Mouse (Mus musculus) left cerebral cortex, postnatal 25 days (tissue): ENCODE results near the gene Nebl. TPM values are rescaled to one million over a fixed set of nuclear protein-coding genes. Genes with fewer than 3 reads are reported as not detected.

Source experiments
- DNase-seq, 2 experiments: peaks; one replicate each; pipeline ENCODE4 v3.0.0; 2022; ENCODE audit warnings: low spot score in 2 of 2, mixed read lengths in 1 of 2
- intact Hi-C: fragments of 180-260 bp; cut with DNase I; formaldehyde crosslinking; loops from one replicate; pipeline ENCODE4 v1.15.1; 2025
- total RNA-seq, 2 experiments: library from RNA; stranded (reverse); gene quantifications; 2 replicates each; pipeline ENCODE4 v1.2.3; 2021

Gene Nebl
- total RNA-seq, 2 experiments from 2014 or later = 63.7 to 80.4 TPM

DNA sequence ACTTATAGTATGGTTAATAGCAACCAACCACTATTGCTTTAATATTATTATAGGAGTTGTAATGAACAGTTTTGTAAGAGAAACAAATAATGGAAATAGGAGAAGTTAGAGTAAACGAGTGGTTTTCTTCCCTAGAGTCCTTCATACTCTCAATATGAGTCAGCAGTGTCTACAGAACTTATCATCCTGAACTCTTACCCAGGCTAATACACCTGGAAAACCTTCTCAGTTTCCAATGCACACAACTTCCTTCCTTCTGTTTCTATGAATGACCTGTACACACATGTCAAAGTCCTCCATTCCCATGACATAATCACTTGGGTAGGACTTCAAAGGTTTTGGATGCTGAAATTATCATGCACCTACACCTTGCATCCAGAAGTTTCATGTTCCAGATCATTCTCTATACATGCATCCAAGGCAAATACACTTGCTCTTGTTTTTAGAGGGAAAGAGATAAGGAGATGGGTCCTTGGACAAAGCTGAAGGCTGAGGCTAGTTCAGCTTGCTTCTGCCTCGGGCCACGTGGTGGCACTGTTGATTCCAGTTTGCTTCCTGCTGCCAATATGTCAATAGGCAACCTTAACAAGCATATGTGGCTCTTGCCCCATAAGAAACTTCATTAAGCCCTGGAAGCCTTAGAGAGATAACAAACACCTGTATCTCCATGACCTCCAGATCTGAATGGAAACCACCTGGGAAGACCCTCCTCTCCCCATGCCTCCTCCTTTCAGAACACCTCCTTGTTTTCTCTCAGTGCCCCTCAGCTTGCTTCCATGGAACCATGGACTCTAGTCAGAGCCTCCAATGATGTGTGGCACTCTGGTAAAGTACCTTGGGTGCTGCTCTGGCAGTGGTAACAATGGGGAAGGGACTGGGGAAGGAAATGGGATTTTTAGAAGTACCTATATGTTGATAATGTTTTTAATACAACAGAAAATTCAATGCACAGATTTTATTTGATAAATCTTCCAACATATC lies 86.7 kb downstream of the Nebl start:
- intact Hi-C loops = loop anchor here (2.0 to 5.0 kb wide), 3 partner anchors 86 to 222 kb away; partner anchors contain the start of gene Nebl
- peak; percentile 62 to 75 for DNase-seq

DNA sequence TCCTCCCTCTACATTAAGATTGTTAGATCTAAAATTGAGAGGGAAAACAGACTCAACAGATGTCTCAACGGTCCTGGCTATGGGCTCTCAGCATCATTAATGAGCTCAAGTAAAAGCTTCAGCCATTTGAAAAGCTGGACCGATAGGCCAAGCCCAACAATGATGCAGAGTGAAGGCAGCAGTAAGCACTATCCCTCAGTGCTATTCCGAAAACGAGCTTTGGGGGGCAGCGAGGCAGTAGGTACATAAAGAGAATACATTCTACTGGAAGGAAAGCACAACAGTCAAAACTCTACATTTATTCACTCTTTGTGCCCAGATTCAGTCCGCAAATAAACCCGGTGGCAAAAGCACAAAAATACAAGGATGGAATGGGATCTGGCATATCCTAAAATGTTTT lies 87.4 kb downstream of the Nebl start:
- intact Hi-C loops = loop anchor here (2.0 to 5.0 kb wide), 3 partner anchors 87 to 222 kb away; partner anchors contain the start of gene Nebl
- no peak for DNase-seq

DNA sequence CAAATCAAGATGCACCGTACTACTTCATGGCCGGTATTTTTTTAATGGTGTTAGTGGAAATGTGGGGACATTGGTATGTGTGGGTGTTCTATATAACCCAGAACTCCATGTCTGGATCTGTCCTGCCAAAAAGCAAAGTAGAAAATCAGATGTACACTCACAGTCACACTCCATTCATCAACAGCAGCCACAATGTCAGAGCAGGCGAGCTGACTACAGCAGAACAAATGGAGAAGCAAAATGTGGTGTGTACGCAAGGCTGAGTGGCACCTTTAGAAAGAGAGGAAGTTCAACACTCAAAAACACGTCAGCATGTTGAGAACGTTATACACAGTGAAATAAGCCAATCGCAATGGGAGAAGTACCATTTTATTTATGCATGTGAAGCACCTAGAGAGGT lies 88.5 kb downstream of the Nebl start:
- no peak for DNase-seq
- intact Hi-C loops = loop anchor here (5.0 kb wide), 1 partner anchor 220 kb away; no protein-coding TSS in a partner anchor

DNA sequence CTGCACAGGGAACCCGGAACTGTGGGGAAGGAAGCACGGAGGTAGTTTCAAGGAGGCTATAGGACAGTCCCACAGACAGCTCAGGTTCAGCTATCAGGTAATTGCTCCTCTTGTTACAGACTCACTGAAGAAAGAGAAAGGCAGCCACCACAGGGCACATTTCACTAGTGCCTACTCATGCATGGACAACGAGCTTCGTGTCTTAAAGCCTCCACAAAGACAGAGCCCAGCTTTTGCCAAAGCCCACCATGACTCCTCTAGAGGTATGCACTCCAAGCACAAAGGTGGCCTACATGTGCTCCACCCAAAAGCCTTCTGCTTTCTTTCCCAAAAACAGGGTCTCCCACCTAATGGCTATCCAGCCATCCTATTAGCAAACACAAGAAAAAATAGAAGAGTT lies 90.4 kb downstream of the Nebl start:
- DNase-seq = no peak
- intact Hi-C loops = loop anchor here (5.0 kb wide), 1 partner anchor 219 kb away; no protein-coding TSS in a partner anchor

DNA sequence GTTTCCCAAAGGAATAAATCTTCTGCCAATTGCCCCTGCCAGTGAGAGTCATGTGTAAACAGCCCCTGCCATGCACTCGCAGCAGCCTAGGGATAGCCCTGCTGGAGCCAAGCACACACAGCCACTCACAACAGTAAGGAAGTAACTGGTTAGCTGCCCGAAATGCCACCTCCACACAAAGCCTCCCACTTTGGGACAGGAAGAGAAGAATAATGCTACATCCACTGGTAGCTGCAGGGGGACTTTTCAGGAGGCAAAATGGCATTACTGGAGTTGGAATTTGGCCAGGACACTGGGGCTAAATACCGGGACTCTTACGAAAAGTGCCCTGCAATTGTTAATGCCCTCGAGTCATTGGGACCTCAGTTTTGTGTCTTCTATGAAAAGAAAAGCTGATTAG lies 92.6 kb downstream of the Nebl start:
- peak in 1 of 2 experiments; percentile 12 for DNase-seq
- intact Hi-C loops = no loop called here

DNA sequence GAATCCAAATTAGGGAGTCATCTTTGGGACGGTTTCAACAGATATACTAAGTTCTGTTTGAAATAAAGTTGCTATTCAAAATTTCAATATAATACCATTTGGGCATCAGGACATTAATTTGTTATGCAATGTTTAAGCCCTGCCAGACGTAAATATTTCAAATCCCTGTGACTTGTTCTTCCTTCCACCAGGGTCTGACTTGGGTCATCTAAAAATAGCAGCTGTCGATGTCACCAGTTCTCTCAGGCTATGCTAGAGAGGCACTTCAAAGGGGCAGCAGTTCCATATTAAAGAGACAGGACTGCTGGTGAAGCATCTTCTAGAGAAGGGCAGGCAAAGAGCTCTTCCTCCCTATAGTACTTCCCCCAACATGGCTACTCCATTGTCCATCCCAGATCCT lies 107.3 kb downstream of the Nebl start:
- DNase-seq = no peak

DNA sequence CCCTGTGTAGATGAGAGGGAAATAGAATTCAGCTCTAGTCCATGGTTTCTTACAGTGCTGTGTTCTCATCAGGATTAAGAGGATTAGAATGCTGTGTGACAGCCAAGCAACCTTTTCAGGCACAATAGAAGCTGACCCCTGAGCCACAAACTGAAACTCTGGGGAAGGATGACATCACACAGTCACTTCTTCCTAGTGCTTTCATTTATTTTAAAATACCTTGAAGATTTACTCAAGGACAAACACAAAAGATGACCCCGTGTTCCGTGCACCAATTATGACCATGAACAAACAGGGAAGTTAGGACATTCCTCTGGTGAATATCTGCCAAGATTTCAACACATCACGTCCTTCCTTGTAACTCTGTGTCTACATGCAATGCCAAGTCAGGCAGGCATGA lies 121.0 kb downstream of the Nebl start:
- intact Hi-C loops = no loop called here
- no peak for DNase-seq

More for the DNA sequence above, 107.3 kb downstream of the Nebl start:
- intact Hi-C loops = no loop called here

DNA sequence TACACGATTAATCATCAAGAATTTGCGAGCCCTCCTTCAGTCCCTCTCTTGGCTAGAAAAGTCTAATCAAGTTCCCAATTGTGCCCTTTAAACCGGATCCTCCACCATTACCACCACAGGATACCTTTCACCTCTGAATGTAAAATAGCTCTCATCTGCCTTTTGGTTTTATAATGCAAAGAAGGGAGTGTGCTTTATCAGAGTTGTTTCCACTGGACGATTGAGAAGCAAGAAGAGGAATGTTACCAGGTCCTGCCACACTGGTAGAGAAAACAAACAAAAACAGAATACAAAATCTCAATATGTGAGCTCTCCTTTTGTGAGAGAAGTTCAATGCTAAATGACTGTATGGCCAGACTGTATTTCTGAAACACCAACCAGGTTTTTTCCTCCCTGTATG lies 127.7 kb downstream of the Nebl start:
- intact Hi-C loops = no loop called here
- no peak for DNase-seq

DNA sequence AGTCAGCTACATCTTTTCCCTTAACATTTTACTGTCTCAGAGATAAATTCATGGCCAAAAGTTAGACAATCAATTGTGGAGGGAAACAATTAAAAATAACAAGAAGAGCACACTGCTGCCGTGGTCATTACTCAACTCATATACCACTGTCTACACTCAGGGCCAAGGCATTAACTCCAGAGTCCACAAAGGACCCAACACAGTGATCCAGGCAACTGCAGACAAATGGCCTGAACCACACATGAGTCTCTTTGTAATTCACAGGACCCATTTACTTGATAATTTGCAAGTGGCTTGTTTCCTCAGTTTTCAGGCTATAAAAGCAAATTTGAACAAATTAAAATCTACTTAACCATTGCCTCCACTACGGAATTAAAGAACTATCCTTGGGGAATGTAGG lies 130.6 kb downstream of the Nebl start:
- intact Hi-C loops = no loop called here
- DNase-seq = no peak

DNA sequence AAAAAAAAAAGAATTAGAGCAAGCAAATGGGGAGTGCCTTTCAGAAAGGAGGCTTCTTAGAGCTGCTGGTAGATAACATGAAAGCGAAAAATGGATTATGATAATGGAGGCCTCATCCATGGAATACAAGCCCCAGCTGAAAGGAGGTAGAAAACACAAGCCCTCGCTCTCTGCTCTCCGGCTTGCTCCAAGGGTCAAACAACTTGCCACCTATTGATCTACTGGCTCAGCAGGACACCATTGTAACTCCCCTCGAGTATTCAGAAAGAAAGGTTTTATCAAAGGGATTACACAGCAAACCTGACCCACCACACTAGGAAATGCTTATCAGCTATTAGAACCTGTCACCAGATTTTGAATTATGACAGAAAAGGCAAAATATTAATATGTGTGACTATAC lies 131.4 kb downstream of the Nebl start:
- DNase-seq = no peak
- intact Hi-C loops = no loop called here

DNA sequence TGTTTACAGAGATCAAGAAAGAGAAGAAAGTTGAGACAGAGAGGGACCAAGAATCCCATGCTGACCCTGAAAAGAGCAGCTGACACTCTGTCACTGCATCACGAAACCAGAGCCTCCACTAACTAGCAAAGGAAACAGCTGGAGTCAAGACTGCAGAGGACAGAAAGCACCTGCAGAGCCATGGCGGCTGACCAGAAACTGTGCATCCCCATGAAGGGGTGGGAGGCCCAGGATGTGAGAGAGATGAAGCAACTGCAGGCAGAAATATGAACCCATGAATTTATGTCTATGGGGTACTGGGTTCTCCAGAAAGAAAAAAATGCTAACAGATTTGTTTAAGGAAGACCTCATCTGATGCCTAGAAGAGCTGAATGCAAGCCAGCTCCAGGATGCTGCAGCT lies 133.3 kb downstream of the Nebl start:
- intact Hi-C loops = no loop called here
- DNase-seq = no peak

DNA sequence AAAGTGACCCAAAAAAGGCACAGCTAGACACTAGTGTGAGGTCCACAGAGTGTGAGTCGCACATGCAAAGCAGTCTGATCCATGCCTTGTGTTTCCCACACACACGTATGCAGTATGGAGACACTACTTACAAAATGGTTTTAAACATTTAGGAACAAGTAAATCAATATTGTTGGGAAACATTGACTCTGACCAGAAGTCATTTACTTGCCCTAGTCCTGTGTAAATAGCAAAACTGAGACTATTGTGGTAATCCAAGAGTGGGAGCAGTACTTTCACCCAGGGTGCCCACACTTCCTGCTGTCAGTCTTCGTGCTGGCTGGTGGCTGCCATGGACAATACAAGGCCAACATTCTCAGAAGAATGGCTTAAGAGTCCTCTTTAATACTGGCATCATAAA lies 141.6 kb downstream of the Nebl start:
- intact Hi-C loops = no loop called here
- DNase-seq = no peak

DNA sequence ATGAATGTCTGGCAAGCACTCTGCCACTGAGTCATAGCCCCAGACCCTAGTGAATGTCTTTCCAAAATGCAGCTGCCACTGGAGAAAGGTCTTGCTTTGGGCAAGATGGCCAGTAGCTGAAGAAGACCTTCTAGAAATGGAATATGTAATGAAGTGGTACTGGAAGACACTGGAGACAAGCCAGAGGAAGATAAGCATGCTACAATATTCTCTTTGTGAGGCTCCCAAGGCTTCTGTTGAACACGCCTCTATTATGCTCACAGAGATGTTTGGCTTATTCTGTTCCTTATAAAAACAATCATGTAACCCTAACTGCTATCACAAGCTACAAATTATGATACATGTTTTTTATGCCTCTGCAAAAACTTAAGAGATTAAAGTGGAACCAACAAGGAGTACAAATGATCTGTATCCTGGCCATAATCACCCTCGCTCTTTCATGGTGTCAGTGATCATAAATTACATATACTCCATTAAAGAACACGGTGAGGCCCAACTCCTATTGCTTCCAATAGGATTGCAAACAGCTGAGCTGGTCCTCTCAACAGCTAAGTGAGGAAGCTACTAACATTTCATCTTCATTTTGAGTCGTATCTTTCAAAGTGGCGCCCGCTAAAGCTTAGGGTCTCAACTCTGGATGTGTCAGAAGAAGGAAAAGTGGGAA lies 145.8 kb downstream of the Nebl start:
- no peak for DNase-seq
- intact Hi-C loops = no loop called here

DNA sequence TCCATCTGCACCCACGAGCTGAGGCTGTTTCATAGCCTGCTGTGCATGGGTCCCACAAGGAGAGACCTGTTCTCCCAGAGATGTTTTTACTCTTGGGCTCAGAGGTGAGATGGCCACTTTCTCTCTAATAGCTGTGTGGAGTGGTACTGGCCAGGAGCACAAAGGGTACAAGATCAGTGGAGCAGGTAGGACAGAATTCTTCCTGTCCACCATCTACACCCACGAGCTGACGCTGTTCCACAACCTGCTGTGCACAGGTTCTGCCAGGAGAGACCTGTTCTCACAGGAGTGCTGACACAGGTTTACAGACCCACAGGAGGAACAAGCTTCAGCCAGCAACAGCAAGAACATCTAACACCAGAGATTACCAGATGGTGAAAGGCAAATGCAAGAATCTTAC lies 155.6 kb downstream of the Nebl start:
- intact Hi-C loops = no loop called here
- DNase-seq = no peak

DNA sequence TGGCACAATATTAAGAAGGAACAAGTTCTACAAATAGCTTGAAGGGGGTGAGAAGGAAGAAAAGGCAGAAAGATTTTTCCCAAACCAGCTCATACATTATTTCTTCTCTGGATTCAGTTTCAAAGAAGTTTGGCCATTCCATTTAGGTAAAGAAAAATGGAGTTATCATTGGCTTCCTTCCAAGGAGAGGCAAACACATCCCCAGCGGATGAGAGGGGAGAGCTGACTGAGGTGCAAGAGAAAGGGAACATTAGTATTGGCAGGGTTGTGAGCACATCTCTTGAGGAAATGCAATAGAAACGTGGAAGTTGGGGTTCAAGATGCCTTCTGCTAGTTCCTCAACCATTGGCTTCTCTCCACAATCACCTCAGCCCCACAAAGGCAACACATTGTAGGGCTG lies 159.5 kb downstream of the Nebl start:
- no peak for DNase-seq
- intact Hi-C loops = no loop called here

DNA sequence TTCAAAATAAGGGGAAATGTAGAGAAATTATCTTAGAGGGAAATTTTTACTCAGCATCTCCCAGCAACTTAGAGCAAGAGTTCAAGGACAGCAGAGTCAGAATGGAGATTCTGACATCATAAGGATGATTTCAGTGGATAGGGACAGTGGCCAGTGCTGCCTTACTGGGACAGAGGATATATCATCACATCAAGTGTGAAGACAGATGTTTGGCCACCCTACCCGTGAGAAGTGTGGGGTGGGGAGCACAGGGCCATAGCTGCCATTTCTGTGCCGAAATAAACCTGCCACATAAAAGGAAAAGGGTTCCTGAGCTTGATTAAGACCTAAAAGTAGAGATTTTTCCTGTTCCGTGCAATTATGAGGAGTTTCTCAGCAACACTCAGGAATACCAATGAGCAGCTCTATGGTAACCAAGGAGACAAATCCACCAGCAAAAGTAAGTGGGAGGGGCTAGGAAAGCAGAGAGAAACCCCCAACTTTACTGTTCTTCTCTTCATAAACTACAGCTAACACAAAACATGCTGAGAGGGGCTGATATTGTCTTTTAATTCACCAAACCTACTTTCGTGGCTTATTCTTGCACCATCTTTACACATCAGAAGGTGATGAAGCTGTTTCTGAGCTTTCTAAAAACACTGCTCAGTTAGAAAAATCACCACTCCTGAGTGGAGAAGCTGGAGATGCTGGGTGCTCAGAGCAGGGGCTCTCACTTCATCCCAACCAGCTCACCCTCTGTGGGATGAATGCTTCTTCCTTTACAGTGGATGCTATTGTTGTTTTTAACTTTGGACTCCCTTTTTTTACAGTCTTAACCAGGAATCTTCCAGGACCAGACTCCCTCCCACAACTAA lies 172.1 kb downstream of the Nebl start:
- intact Hi-C loops = no loop called here
- peak; percentile 14 to 17 for DNase-seq

DNA sequence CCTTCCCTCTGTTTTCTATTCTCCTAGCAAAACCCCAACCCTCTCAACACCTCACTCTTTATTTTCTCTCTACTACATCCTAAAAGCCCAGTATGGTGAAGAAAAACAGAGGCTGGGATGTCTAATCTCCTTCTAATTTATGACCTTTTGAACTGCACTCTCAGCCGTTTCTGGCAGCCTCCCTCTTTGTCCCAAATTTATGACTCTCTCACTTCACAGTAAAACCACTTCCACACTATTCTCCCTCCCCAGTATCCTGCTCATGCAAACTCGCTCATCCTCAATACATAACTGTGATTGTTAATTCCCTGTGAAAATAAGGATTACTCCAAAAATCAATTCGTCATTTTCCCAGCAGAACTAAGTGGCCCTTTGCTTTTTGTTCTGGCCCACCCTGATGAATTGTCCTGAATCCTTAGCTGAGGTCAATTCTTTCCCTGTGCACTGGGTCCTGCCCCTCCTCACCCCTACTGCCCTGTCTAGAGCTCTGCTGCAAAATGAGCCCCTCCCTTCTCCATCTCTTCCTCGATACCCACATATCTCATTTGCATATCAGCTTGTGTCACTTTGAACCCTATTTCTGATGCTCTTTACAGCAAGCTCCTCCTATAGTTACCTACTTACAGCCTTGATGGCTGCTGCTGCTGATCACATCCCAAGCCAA lies 181.2 kb downstream of the Nebl start:
- DNase-seq = no peak
- intact Hi-C loops = no loop called here

DNA sequence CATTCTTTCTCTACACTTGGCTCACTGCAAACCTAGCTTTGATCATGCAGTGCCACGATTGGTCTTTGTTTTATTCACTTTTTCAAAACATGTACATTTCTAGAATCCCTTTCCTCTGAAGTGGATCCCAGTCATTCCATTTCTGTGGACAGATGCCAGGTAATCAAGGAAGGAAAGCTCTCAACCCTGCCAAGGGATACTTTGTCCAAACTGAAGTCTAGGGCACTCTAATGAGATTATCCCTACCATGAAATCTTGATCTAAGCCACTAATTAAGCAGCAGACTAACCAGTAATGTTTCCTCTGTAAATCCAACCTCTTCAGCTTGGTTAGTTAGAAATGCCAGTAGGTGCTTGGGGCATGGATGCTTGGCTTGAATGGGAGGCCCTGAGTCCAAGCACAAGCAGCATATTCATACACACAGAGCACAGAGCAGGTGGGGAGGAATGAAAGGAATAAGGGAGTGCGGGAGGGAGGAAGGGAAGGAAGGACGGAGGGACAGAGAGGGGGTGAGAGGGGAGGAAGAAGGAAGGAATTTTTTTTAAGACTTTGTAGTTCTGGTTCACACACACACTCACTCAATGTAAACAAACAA lies 184.8 kb downstream of the Nebl start:
- no peak for DNase-seq
- intact Hi-C loops = no loop called here

DNA sequence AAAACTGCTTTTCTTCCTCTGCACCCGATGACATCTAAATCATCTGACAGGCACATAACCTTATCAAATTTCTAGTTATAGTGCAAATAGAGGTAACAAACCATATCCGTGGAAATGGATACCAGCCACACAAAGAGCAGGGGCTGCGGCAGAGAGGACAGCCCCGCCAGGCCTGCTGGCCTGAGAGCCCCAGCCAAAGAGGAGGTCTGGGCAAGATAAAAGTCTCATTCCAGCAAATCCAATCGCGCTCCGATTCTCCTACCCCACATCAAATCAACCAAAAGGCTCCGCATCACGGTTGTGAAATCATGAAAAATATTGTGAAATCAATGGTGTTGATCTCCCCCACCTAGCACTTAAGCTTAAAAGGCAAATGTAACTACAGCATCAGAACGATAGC lies 191.5 kb downstream of the Nebl start:
- no peak for DNase-seq
- intact Hi-C loops = loop anchor here (5.0 to 10.0 kb wide), 2 partner anchors 233 to 305 kb away; no protein-coding TSS in a partner anchor
